Mouse (Mus musculus): ENCODE results near the gene Ankrd34a. TPM values are rescaled to one million over a fixed set of nuclear protein-coding genes. Genes with fewer than 3 reads are reported as not detected.
A peak's percentile ranks its signal among the peaks of the same experiment; 100 is the strongest.

The Ankrd34a gene
- total RNA-seq, 2 experiments from 2014 or later: 0.96 to 1.9 TPM

DNA sequence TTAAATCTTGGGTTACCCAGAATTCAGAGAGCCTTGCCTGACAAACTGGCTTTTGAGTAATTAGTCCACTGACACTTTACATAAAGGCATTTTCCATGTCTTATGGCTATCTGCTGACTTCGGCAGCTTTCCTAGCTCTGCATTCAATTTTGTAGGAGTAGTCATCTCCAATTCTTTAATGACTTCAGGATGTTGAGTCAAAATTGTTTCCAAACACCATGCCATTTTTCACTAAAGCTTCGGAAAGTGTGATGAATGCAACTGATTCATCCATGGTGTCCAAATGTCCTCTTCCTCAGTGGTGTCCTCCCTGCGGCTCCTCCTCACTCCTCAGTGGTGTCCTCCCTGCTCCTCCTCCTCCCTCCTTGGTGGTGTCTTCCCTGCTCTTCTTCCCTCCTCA is 21.5 kb downstream of the Ankrd34a start:
- DNase-seq: no peak

DNA sequence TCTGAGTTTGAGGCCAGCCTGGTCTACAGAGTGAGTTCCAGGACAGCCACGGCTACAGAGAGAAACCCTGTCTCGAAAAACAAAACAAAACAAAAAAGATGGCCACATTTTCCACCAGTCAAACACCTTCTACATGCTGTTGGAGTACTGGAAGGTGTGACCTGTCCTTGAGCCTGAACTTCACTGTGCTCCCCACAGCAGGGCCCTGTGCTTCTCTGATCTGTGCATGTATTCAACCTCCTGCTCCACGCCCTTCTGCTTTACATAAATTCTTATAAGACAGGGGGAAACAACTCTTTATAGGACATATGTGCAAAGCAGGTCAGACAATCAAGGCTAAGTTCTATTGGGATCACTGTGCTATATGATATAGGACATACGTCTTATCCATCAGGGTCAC is 26.8 kb downstream of the Ankrd34a start:
- no peak for DNase-seq

GRCm38 (mm10) chr3:96629729-96630600 is 33.5 kb downstream of the Ankrd34a start, which contains the start of gene Rbm8a:
Rbm8a (plus strand) TSS chr3:96629933.
- peak; percentile 94 for DNase-seq

- no peak for DNase-seq
Measured at GRCm38 (mm10) chr3:96632058-96632457, 35.6 kb downstream of the Ankrd34a start.

GRCm38 (mm10) chr3:96634015-96634414 is 37.6 kb downstream of the Ankrd34a start:
- DNase-seq: no peak

- DNase-seq: peak; percentile 86
Measured at GRCm38 (mm10) chr3:96634928-96635879, 38.8 kb downstream of the Ankrd34a start, which contains the start of the genes Pex11b and Gm42957. Pex11b (plus strand) TSS chr3:96635376. Gm42957 (plus strand) TSS chr3:96635474.

- no peak for DNase-seq
Measured at GRCm38 (mm10) chr3:96635906-96636305, 39.5 kb downstream of the Ankrd34a start.

DNA sequence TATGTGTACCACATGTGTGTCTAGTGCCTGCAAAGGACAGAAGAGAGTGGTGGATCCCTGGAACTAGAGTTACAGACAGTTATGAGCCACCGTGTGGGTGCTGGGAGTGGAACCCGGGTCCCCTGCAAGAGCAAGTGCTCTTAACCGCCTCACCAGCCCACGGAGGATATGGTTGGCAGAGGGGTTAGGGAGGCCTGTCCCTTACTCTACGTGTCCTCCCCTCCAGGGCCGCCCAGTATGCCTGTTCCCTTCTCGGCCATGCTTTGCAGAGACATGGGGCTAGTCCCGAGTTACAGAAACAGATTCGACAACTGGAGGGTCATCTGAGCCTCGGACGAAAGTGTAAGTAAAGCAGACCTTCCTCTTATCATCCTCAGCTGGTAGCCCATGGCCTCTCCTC is 40.0 kb downstream of the Ankrd34a start:
- no peak for DNase-seq

- DNase-seq: peak; percentile 61
Measured at GRCm38 (mm10) chr3:96639219-96639618, 42.8 kb downstream of the Ankrd34a start.

DNA sequence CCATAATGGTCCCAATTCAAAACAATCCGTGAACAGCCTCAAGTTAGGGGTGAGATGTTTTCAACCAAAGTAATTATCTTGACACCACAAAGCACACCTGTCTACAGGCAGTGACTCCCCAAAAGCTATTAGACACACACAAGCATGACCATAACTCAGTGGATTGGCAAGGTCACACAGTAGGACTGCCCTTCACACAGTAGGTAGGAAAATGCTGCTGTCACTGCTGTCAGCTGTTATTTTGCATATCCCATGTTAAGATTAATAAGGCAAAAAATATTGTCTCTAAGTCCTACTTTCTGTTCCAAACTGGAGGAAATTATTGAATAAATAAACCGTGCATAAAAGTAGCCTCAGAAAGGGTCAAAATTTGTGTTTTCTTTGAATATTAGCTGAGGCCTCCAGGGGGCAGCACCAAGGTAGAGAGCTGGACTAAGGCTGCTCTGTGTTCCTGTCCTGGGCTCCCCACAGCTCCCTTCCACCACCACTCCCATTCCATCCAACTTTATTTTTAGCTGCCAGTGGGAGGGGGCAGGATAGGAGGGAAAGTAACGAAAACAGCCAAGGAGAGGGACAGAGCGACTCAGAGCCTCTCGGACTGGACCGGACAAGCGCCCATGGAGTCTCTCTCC is 48.7 kb downstream of the Ankrd34a start, which contains the start of gene Itga10:
Gene Itga10 (plus strand): TSS at position 567 of the 632 bp plus-strand sequence.
- peak; percentile 59 for DNase-seq

DNA sequence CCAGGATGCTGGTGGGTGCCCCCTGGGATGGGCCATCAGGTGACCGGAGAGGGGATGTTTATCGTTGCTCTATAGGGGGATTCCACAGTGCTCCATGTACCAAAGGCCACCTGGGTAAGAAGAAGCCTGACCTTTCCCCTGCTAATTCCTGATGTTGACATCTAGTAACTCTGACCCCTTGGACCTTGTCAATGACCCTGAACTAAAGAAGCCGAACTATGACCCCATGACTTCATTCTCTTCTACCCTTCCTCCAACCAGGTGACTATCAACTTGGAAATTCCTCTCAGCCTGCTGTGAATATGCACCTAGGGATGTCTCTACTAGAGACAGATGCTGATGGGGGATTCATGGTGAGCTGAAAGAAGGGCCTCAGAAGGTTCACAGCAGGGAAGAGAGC is 50.9 kb downstream of the Ankrd34a start:
- DNase-seq: no peak

Other genes starting within 250 kb of the Ankrd34a start
- not detected for gene BC107364, start 144.3 kb upstream of the Ankrd34a start, total RNA-seq (2021)
- 100 to 1,000 TPM; 383 to 415 TPM for gene Hfe2, start 71.5 kb upstream of the Ankrd34a start, total RNA-seq (2021)
- gene Txnip, start 38.7 kb upstream of the Ankrd34a start, total RNA-seq (2021): 100 to 1,000 TPM; 484 to 520 TPM
- 1 to 10 TPM in 1 of 2 experiments, under 1 TPM in 1; 0.70 to 1.1 TPM for gene Gm16253, start 19.7 kb upstream of the Ankrd34a start, total RNA-seq (2021)
- 10 to 100 TPM; 32.1 to 32.7 TPM for gene Polr3gl, start 2.5 kb upstream of the Ankrd34a start, total RNA-seq (2021)
- 10 to 100 TPM; 24.1 to 26.9 TPM for gene Lix1l, start 4.5 kb downstream of the Ankrd34a start, total RNA-seq (2021)
- 10 to 100 TPM; 57.0 to 65.1 TPM for gene Rbm8a, start 33.3 kb downstream of the Ankrd34a start, total RNA-seq (2021)
- 10 to 100 TPM; 23.6 to 26.7 TPM for gene Pex11b, start 38.7 kb downstream of the Ankrd34a start, total RNA-seq (2021)
- gene Gm42957, start 38.8 kb downstream of the Ankrd34a start, total RNA-seq (2021): under 1 TPM; 0.35 to 0.50 TPM
- gene Itga10, start 48.9 kb downstream of the Ankrd34a start, total RNA-seq (2021): 1 to 10 TPM; 3.4 to 5.4 TPM
- gene Ankrd35, start 73.5 kb downstream of the Ankrd34a start, total RNA-seq (2021): 1 to 10 TPM; 1.4 to 1.6 TPM
- gene Pias3, start 99.7 kb downstream of the Ankrd34a start, total RNA-seq (2021): 10 to 100 TPM; 18.0 to 29.1 TPM
- 1 to 10 TPM in 1 of 2 experiments, under 1 TPM in 1; 0.92 to 1.5 TPM for gene Nudt17, start 111.9 kb downstream of the Ankrd34a start, total RNA-seq (2021)
- 10 to 100 TPM; 18.4 to 19.9 TPM for gene Polr3c, start 131.0 kb downstream of the Ankrd34a start, total RNA-seq (2021)
- 10 to 100 TPM; 49.0 to 58.9 TPM for gene Rnf115, start 131.0 kb downstream of the Ankrd34a start, total RNA-seq (2021)
- gene Pdzk1, start 232.6 kb downstream of the Ankrd34a start, total RNA-seq (2021): not detected
- gene Cd160, start 232.7 kb downstream of the Ankrd34a start, total RNA-seq (2021): not detected